9 mouse cellular contexts compared by ENCODE assay signal in the genomic region with DNA sequence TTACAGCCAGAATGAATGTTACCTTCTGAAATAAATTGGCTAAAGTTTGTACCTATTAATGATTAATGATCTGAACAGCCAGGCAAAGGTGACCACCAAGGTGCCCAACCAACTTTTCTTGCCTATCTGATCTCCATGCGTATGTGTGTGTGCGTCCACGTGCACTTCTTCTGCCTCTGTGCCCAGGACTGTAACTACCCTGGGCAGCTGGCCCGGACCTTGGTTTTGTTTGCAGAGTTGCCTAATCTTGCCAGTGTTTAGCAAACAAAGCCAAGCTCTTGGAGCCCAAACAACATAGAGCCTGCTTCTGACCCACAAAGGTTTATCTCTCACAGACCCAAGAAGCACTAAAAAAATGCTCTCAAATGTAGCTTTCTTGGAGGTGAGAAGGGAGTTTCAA.
DNase-seq lines count a peak whose midpoint lies in the region.
"Had no signal": no experiment of that assay in that cellular context is flagged by ENCODE, and none has a peak within 500 bp of the region (broad histone marks: within the 10 kb centered on the region; RNA-seq: fewer than 3 reads in every experiment).

No protein-coding gene starts in this region.

- DNase-seq in urinary bladder, postnatal 36 days (ENCODE audit: low spot score in 2 of 2): peak; percentile 60 to 89
- DNase-seq in urinary bladder, postnatal 25 days (ENCODE audit: low spot score): no peak
- DNase-seq in kidney, adult 8-10 months: peak; percentile 88 to 92
- DNase-seq in lung, adult 18-20 months: peak; percentile 90 to 94
- DNase-seq in frontal cortex, postnatal 25 days (ENCODE audit: low spot score in 2 of 2): no peak
- no peak for DNase-seq in spleen, postnatal 10 days (ENCODE audit: low spot score in 2 of 2)
- no peak for DNase-seq in right cerebral cortex, postnatal 14 days
- DNase-seq: midbrain, embryonic 14.5 days; retina, postnatal 1 day had no signal

Comparison
In these comparisons a context has a peak if more than half of its experiments do, and no peak if none do; other contexts are left out.
1. DNase-seq: peak in urinary bladder, postnatal 36 days (2 of 2), kidney, adult 8-10 months (2 of 2) and lung, adult 18-20 months (2 of 2); none in urinary bladder, postnatal 25 days (single experiment), frontal cortex, postnatal 25 days (0 of 2), spleen, postnatal 10 days (0 of 2) and right cerebral cortex, postnatal 14 days (single experiment).